Mouse (Mus musculus): ENCODE measurements at regions not wholly inside any gene's neighbourhood (a gene's known extent, or its start where the extent isn't known, plus 50 kb on each side); places are given as distances from the start of the nearest gene placed in this dataset.

- DNase-seq = no peak
Measured at GRCm38 (mm10) chr7:130089896-130090610, 430.1 kb downstream of the Ate1 start.

DNA sequence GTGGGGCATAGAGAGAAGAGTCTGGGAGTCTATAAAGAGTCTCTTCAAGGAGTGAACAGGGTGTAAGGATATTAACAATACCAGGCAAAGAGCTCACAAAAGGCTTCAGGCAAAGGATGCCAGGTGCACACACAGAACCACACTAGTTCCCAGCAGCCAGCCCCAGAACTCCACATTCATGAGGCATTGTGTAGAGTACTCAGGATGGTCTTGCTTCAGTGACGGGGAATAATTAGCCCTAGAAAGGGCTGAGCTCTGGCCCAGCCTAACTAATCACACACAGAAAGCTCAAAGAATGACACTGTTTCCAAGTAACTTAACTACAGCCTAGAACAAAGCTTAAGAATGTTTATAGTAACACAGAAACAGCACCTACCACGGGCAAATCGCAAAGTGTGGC is 428.2 kb downstream of the Ate1 start:
- no peak for DNase-seq

DNA sequence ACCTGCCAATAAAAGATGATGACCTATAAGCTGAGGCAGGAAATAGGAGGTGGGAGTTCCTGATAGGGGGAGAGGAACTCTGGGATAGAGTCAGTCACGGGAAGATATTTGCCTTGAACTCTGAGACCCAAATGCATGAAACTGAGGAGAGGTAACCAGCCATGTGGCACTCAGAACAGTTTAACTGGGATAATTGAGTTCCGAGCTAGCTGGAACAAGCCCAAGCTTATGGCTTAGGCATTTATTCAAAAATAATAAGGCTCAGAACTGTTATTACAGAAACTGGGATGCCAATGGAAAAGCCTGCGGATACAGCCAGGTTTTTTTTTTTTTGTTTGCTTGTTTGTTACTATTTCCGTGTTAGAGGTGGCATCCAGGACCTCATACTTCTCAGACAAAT is 425.0 kb downstream of the Ate1 start:
- no peak for DNase-seq

DNA sequence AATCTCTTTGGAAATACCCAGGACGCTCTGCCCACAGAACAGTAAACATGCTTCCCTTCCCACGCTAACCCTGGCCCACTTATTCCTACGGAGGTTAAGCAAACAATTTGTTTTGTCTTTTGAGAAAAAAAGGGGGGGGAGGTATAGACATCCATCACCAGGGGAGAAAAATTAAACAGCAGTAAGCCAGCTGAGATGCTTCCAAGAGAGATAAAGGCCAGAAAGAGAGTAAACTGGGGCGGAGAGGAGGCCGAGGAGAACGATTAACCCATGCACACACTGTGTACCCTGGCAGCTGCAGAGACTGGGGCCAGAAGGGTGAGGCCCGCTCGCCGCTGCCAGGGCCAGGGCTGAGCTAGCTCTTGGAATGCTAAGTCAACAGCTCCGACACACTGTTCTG is 421.6 kb downstream of the Ate1 start:
- no peak for DNase-seq

DNA sequence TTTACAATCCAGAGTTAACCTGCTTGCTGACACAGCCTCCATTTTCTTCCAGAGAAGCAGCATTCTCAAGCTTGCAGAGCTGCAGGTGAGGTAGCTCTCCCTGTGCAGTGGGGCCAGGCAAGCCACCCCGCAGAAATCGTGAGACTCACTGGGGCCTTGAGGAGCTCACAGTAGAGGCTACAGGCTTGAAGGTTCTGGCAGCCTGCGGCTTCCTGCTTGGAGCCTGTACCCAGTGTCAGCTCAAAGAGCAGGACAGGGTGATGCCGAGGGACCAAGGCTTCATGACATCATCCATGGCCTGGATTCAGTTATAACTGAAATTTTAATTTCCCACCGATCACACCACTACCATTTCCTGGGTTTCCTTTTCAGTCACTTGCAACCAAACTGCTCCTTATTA is 417.5 kb downstream of the Ate1 start:
- no peak for DNase-seq

- no peak for DNase-seq
Measured at GRCm38 (mm10) chr7:130106961-130107360, 413.2 kb downstream of the Ate1 start.

DNA sequence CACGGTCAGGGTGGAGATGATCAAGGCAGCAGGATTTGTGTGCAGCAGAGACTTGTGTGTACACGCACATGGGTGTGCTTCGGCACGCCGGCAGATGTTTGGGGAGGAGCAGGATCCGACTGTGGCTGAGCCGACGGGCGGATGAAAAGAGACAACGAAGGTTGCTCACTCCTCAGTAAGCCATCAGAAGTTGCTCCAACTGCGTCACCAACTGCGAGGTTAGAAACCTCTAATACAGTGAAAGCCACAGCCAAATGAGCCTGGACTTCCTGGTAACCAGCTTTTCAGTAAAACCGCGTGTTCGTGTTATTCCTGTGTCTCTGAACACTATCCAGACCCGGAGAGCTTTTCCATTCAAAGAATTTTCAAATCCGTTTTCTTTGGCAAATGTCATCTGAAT is 411.8 kb downstream of the Ate1 start:
- DNase-seq = no peak
